Mouse (Mus musculus): Measurements from ENCODE around the gene Elof1.

Elof1 gene

GRCm38 (mm10) chr9:22116740-22117426 lies at the start of gene Elof1:
Elof1 (minus strand) TSS chr9:22117172.
- peak; percentile 96 to 97 for DNase-seq

GRCm38 (mm10) chr9:22166686-22167085 lies 49.7 kb upstream of the Elof1 start:
- no peak for DNase-seq

GRCm38 (mm10) chr9:22165964-22166363 lies 49.0 kb upstream of the Elof1 start:
- DNase-seq: no peak

GRCm38 (mm10) chr9:22164711-22165668 lies 48.0 kb upstream of the Elof1 start:
- peak in 1 of 2 experiments; percentile 61 for DNase-seq

GRCm38 (mm10) chr9:22162912-22163311 lies 45.9 kb upstream of the Elof1 start:
- DNase-seq: no peak

- DNase-seq: no peak
Observed at GRCm38 (mm10) chr9:22162305-22162704, 45.3 kb upstream of the Elof1 start.

GRCm38 (mm10) chr9:22161299-22161698 lies 44.3 kb upstream of the Elof1 start:
- DNase-seq: no peak

GRCm38 (mm10) chr9:22157516-22158265 lies 40.7 kb upstream of the Elof1 start:
- DNase-seq: no peak

- DNase-seq: peak; percentile 100
Observed at GRCm38 (mm10) chr9:22156497-22157245, 39.7 kb upstream of the Elof1 start, which contains the start of gene Pigyl. Pigyl (plus strand) TSS chr9:22156846.

GRCm38 (mm10) chr9:22155614-22156013 lies 38.6 kb upstream of the Elof1 start:
- peak; percentile 76 to 84 for DNase-seq

- no peak for DNase-seq
Observed at GRCm38 (mm10) chr9:22153810-22154209, 36.8 kb upstream of the Elof1 start.

- DNase-seq: no peak
Observed at GRCm38 (mm10) chr9:22150946-22151345, 34.0 kb upstream of the Elof1 start.

GRCm38 (mm10) chr9:22150249-22150693 lies 33.3 kb upstream of the Elof1 start:
- DNase-seq: peak in 1 of 2 experiments; percentile 48

- DNase-seq: peak; percentile 64 to 76
Observed at GRCm38 (mm10) chr9:22149426-22150248, 32.7 kb upstream of the Elof1 start.

GRCm38 (mm10) chr9:22144304-22144965 lies 27.5 kb upstream of the Elof1 start:
- DNase-seq: no peak

- peak; percentile 83 to 96 for DNase-seq
Observed at GRCm38 (mm10) chr9:22143108-22144037, 26.4 kb upstream of the Elof1 start.

- no peak for DNase-seq
Observed at GRCm38 (mm10) chr9:22139746-22140145, 22.8 kb upstream of the Elof1 start.

GRCm38 (mm10) chr9:22138480-22138879 lies 21.5 kb upstream of the Elof1 start:
- peak in 1 of 2 experiments; percentile 71 for DNase-seq
